Mouse (Mus musculus): ENCODE measurements around the gene Atp8a1.
A peak's percentile ranks its signal among the peaks of the same experiment; 100 is the strongest.

The Atp8a1 gene

GRCm38 (mm10) chr5:67669436-67669896 is 177.8 kb downstream of the Atp8a1 start:
- DNase-seq: no peak

GRCm38 (mm10) chr5:67662715-67663114 is 184.5 kb downstream of the Atp8a1 start:
- no peak for DNase-seq

DNA sequence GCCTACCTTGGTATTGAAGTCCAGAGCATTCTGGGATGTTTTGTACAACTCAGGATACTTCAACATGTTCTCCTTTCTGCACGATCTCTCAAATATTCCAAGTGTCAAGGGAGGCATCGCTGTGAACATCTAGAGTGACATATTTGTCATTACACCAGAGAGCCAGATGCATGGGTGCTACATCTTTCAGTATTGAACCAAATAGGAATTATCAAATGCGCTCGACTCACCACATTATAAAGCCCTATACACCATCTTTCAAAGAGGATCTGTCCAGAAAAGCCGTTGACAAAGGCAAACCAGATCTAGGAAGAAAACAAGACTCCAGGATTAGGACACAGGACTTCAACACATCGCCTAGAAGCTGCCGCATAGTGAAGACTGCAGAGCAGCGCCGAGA is 187.4 kb downstream of the Atp8a1 start:
- DNase-seq: no peak

DNA sequence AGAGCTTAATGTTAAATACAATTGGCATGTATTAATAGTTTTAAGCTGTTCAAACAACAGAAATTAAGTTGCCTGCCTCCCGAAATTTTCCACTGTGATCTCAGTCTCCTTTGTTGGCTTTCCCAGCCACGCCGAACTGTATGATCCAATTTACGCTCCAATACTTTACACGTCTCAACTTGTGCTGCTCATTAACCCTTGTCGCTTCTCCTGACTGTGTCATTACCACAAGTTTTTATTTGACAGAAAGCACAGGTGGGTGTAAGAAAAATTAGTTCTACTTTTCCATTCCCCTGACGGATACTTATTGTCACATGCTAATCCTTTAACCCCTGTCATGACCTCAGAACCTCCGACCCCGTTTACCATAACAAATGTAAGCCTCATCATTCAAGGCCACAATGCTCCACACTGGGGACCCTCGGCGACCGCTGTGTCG is 190.4 kb downstream of the Atp8a1 start:
- DNase-seq: no peak

DNA sequence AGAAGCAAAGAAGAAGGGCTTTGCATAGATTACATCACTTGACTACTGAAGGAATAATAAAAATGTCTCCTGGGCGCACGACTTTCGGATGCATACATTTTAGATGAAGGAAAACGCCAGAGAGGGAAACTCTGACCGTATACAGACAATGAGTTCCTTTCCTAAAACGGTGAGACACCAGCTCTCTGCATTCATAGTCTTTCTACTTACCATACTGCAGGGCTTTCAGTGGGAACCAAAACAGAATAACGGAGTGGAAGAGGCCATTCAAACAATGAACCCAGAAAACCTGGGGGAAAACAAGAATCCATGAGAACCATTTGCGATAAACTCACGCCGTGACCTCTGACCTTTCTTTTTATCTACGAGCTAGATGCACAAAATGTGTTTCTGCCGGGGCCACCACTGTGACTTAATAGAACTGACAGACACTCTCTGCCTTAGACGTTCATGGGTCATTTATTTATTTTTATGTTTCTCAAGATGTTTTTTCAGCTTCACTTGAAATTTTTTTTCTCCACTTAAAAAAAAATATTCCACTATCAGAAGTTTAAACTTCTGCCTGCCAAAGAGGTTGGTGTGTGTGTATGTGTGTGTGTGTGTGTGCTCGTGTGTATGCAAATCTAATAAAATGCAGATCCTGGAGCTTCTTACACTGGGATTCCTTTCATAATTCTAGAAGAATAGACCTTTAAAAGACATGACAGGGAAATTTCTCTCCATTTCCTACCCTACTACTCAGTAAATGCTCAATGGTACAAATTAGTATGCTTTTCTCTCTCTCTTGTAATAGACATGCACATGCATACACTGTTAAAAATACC is 191.3 kb downstream of the Atp8a1 start:
- no peak for DNase-seq

DNA sequence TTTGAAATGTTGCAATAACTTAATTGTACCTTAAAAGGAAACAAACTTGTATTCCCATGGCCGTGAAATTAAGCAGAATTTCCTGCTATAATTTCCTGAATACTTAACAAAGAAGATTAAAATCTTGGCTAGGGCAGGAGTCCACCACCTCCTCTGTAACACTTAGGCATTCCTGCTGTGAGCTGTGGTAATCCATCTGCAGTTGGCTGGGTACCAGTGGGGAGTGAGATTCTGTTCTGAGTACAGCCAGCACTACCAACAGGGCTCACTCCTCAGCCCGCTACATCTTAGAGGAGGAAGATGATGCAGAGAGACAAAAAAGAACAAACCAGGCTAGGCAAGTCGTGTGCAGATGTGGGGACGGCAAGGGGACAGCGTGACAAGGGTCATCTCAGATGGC is 192.7 kb downstream of the Atp8a1 start:
- no peak for DNase-seq

- no peak for DNase-seq
Measured at GRCm38 (mm10) chr5:67653543-67653942, 193.7 kb downstream of the Atp8a1 start.

- DNase-seq: no peak
Measured at GRCm38 (mm10) chr5:67652468-67652867, 194.8 kb downstream of the Atp8a1 start.

GRCm38 (mm10) chr5:67650021-67650420 is 197.2 kb downstream of the Atp8a1 start:
- DNase-seq: no peak

DNA sequence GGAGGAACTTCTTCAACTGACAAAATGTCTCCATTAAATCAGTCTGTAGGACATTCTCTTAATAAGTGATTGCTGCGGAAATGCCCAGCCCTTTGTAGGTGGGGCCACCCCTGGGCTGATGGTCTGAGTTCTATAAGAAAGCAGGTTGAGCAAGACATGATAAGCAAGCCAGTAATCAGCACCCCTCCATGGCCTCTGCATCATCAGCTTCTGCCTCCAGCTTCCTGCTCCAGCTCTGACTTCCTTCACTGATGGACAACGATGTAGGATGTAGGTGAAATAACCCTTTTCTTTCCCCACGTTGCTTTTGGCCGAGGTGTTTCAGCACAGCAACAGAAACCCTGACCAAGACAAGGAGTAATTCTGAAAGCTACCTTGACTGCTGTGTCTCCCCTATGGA is 198.1 kb downstream of the Atp8a1 start:
- no peak for DNase-seq

DNA sequence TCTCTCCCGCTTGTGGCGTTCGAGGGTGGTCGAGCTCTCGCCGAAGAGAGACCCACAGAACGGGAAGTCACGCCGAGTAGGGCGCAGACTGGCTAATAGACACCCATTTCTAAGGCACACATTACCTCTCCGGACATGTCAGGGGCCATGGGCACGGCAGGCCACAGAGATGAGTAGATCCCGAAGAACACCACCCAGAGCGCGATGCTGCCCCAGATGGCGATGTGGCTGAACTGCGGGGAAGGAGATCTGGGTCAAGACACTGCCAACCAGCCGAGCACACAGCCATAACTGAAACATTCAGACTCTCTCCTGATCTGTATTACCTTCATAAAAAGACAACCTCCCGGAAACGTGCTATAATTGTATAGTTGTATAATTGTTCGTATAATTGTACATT is 199.7 kb downstream of the Atp8a1 start:
- peak; percentile 10 to 19 for DNase-seq

DNA sequence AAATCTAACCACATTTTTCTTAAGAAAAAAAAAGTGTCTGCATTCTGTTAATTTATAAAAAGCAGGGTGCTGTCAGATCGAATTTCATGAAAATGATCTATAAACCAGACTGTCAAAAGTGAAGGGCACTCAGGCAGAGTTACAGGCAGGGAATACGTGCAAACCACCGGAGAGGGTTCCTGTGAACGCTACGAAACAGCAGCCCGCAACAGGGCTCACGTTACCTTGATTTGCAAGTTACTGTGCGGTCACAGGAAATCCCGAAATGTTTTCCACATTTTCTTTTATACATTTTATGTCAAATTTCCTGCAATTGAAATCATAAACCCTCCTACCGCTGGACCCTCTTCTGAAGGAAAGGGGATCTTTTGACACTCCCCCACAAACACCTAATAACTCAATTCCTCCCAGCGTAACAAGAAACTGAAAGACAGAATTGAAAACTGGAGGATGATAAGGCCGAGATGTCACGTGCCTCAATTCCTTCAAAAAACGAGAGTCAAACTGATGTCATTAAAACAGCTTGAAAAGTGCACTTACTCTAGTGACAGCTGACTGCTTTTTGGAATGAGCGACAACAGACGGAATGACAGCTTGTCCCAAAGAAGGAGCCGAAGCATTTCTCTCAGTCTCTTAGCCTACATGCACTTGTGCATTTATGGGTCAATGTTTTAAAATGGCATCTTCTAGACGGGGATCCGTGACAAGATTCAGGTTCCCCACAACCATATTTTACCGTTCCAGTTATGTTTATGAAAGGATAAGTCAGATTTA is 200.3 kb downstream of the Atp8a1 start:
- no peak for DNase-seq

GRCm38 (mm10) chr5:67643537-67644255 is 203.5 kb downstream of the Atp8a1 start:
- no peak for DNase-seq

DNA sequence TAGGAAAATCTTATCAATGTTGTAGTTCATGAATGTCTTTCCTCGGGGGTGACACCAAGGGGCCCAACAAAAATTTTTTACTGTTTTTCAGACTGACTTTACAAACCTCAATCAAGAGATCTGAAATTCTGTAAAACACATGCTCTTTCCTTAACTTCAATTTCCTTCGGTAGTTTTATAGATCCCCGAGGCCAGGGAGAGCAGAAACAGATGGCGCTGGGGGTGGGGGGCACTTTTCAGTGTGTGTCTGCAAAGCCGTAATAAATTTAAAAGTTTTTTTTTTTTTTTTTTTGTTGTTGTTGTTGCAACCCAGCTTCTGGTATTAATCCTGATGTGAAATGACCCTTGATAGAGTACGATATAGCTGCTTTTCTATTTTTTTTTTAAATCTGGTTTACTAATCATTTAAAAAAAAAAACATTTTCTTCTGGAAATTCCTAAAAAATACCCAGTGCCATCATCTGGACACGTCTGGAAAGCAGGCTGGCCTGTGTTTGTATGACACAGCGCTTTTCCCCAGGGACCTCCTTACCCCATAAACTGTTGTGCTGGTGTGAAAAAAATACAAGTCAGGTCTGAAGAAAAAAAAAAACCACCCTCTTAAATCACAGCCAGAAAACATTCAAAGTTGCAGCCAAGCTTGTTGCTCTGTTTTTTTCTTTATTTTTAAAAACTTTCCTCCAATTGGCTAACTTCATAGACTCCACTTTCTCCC is 205.7 kb downstream of the Atp8a1 start:
- no peak for DNase-seq

DNA sequence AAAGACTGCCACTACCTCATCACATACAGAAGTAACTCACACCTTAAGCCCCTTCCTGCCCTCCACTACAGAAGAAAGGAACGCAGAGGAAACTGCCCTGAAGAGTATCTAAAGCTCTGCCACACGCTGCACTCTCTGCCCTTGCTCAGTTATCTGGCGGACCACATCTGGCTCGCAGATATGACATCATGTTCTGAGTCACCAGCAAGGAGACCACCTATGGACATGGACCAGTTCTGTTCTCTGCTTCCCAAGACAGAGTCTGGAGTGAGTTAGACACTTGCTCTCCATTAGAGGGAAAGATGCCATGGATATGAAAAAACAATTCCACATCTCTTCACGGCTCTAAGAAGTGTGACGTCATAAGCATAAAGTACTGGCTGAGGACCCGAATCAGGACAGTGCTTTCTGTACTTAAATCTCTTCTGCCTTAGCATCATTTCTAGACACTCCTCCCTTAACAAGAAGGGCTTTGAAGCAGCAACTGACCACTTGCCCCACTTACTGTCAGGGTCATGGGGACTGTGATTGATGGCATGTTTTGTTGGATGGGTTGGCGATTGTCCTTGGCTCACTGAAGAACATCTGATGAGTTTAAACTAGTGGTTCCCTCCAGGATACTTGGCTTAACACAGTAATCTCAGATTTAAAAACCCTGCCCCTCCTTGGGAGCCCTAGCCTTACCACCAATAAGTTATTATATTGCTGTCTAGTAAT is 206.5 kb downstream of the Atp8a1 start:
- no peak for DNase-seq

- no peak for DNase-seq
Measured at GRCm38 (mm10) chr5:67634339-67634738, 212.9 kb downstream of the Atp8a1 start.

- DNase-seq: no peak
Measured at GRCm38 (mm10) chr5:67633831-67634268, 213.4 kb downstream of the Atp8a1 start.

DNA sequence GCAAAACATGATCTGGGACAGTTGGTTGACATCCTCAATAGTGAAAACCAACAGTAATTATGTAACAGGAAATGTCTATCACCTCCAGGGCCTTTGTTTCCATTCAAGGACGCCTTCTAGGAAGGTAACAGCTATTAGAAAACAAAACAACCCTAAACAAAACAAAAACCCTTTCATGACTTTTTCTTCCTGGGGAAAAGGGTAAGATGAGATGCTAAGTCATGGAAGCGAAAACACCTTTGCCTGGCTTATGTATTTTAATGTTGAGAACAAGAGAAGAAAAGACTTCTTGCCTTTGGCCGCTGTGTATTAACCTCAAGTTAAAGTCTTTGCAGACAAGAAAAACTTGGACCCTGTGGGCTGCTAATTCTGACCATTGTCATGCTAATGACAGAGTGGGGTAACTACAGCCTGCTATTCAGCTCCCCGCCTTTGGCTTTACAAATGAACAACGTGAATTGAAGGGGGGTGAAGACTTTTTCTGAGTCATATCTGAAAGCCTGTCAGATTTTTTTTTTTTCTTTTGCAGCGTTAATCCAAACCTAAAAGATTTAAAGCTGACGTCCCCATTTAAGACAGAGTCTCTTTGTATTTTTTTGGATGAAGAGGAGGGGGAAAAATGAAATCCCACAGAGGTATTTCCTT is 214.0 kb downstream of the Atp8a1 start:
- no peak for DNase-seq

DNA sequence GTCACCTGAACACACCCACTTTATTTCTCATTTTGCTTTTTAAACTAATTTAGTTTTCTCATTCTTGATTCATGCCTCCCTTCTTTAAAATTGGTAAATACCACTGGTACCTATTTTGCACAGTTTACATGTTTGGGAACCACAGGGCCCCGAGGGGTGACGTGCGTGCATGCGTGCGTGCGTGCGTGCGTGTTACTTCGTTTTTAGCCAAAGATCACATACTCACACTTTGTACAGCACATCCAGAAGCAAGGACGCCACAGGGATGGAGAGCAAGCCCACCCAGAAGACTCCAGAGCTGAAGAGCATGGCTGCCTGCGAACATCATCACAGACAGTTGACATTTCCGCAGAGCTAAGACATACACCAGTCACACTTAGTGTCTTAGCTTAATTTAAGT is 216.0 kb downstream of the Atp8a1 start:
- DNase-seq: no peak

GRCm38 (mm10) chr5:67629861-67630260 is 217.4 kb downstream of the Atp8a1 start:
- no peak for DNase-seq

DNA sequence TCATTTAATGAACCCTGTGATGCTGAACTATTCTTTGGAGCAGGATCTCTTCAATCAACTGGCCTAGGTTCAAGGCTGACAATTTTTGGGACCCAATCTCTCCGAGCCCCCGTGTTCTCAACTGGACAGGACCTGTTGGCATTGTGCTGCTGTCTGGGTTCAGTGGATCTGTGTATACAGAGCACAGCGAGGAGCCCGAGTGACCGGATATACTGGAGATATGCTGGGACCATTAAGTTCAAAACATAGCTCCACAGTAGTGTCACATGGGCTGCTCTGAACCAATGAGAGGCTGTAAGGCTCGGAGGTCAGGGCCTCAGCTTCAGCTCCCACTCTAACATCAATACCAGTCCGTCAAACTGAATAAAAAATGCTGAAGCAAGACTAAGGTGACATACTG is 217.8 kb downstream of the Atp8a1 start:
- DNase-seq: no peak

Measured in B cell, adult 2 months (primary cell).